Mouse (Mus musculus): ENCODE data around the gene Bpgm.
A peak's percentile ranks its signal among the peaks of the same experiment; 100 is the strongest.

Bpgm gene

DNA sequence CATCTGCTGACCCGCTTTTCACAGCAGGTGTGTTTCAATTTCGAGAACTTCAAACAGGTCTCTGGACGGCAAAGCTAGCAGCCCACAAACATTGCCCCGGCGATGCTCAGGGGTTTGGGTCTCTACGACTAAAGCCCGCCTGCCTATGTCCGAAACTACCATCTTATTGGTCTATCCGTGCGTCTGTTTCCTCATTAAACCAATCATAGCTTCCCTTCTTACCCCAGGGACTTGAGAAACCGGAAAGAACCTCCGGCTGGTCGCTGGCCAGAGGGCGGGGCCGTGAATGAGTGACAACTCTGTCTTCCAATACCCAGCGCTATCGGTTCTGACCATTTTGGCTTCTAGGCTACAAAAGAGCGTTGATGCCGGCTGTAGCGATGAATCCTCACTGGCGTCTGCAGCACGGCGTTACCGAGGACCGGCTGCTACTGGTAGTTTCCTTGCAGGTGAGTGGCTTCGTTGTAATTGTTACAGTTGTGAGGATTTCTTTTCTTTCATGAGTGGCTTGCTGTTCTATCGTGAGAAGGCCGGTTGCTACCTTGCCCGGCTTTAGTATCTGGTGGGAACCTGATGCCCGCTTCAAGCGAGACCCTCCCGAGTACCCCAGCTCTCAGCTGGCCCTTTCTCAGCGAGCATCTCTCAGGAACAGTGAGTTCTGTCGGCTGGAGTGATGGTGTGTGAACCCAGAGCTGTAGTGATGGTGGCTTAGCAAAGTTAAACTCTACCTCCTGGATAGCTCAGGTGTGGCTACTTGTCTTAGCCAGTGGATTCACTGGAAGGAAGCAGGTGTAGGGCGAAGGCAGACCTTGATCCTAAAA lies at the start of gene Bpgm:
Gene Bpgm, plus strand, starts transcription at position 234 of the 821 bp plus-strand sequence.
- DNase-seq: peak; percentile 98 to 99

GRCm38 (mm10) chr6:34439006-34439405 lies 37.0 kb upstream of the Bpgm start:
- no peak for DNase-seq

DNA sequence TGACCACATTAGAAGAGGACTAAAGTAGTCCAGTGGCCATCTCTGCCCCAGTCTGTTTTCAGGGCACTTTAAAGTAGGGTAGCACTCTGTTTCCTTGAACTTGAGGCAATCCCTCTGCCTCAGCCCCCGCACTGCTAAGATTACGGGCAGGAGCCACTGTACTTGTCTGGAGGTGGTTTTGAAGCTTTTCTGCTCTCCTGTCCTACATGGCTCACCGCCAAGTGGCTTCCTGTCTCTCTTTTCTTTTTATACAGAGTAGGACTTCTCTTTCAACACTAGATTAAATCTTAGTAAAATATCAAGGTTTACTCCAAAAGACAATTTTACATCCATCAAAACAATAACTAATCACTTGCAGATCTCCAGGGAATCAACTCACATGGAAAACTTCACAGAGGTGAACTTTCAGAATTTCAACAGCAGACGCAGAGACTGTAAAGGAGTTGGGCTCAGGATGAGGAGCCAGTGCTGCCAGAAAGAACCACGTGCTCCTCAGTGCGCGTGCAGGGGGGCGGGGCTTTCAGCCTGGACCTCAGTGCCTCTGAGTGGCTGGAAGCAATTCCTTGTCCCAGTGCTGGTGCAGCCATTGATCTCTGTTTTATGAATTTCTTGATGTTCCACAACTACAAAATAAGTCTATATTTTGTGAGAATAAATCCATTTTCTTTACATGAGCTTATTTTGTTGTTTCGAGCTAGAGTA lies 34.3 kb upstream of the Bpgm start:
- DNase-seq: peak; percentile 5 to 14

DNA sequence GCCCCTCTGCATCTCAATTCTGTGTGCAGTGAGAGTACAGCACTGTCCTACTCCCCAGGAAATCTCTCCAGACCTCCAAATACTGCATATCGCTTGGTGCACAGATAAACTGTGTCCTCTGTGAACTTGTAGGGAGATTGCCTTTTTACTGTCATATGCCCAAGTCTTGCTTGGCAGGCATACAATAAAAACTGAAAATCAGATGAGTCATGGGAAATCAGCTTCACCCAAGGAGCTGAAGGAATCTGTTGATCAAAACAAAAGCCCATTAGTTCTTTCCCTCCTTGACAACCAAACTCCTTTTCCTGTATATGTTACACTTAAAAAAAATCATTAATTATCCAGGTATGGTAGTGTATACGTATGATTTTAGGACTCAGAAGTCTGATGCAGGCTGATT lies 32.2 kb upstream of the Bpgm start:
- DNase-seq: no peak

DNA sequence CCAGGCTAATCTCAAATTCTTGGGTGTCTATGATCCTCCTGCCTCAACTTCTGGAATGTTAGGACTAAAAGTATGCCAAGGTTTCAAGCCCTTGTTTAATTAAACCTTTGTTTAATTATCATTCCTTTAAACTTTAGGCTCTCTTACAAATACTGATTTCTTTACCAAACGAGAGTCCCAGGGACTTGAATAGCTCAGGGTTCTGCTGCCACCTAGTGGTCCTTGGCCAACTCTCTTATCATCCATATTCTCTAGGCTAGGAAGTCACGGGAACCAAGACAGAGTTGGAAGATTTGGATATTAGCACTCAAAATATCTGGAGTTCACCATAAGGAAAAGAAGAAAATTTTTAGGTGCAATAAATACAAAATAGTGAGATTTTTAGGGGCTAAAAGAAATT lies 28.0 kb upstream of the Bpgm start:
- DNase-seq: peak; percentile 85 to 87

GRCm38 (mm10) chr6:34448696-34449095 lies 27.3 kb upstream of the Bpgm start:
- DNase-seq: no peak

DNA sequence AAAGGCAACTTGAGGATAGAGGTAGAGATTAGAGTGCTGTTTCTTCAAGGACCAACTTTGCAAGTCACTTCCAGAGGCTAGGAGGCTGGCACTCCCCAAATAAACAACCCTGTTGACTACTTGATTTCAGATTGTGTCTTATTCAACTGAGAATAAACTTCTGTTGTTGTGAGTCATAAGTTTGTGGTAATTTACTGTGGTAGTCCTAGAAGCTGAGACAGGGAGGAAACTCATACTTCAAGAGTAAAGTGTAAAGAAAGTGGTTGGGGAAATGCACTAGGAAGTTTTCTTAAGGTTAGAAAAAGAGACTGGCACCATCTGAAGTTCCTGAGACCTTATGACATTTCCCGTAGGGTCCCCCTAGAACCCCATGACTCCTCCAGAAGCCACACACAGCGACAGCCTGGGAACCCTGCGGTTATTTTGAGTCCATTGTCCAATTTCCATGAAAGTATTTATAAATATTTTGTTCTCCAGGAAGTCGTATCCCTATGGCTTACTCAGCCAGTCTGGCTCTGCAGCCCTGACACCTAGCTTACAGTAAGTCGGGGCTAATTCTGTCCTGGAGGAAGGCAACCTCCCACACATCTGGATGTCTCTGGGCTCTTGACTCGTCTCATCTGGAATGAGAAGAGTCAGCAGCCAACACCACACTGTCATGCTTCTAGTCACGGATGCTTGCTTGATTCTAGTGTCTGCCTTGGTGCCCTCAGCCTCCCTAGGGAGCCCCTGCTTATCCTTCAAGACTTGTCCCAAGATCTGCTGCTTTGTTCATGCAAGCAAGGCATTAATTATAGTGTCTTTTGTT lies 22.8 kb upstream of the Bpgm start:
- DNase-seq: peak; percentile 9 to 23

DNA sequence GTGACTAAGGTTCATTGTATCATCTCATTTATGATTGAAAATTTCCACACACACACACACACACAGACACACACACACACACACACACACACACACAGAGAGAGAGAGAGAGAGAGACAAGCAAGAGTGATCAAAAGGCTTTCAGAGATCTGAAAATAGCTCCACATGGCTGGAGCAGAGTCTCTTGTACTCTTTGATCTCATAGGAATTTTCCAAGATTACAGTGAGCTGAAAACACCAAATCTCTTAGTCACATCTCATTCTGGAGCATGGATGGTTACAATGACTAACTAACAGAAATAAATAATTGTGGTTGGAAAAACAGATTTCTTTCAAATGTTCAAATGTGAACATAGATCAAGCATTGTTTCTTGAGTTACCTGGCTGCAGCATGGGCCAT lies 16.6 kb upstream of the Bpgm start:
- DNase-seq: no peak

- DNase-seq: no peak
Measured at GRCm38 (mm10) chr6:34460651-34461050, 15.4 kb upstream of the Bpgm start.

GRCm38 (mm10) chr6:34463582-34463981 lies 12.4 kb upstream of the Bpgm start:
- DNase-seq: no peak

GRCm38 (mm10) chr6:34471434-34472110 lies 4.4 kb upstream of the Bpgm start:
- no peak for DNase-seq

DNA sequence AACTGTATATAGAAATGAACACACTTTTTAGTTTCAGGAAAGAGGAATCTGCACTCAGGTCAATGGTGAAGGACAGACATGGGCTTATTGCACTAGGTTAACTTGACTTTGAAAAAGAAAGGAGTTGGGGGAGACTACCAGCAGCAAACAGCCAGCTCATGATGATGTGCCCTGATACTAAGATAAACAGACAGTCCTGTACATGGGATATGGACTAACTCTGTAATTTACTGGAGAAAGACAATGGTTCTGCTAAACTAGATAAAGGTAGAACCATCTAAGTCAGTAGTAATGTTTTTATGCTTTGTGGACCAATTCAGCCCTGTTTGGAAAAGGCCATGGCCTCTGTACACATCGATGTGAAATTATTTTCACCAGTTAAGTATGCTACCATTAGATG lies 2.7 kb upstream of the Bpgm start:
- DNase-seq: no peak

DNA sequence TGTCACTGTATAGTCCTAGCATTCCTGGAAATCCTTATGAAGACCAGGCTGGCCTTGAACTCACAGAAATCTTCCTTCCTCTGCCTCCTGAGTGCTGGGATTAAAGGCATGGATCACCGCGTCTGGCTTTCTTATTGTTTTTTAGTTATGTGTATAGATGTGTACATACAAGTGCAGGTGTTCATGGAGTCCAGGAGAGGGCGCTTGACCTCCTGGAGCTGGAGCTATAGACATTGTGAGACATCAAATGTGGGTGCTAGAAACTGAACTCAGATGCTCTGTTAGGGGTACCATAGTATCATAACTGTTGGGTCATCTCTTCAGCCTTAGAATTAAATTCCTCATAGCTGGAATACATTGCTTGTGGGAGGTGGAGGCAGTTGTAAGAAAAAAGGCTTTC lies 2.0 kb upstream of the Bpgm start:
- DNase-seq: no peak

DNA sequence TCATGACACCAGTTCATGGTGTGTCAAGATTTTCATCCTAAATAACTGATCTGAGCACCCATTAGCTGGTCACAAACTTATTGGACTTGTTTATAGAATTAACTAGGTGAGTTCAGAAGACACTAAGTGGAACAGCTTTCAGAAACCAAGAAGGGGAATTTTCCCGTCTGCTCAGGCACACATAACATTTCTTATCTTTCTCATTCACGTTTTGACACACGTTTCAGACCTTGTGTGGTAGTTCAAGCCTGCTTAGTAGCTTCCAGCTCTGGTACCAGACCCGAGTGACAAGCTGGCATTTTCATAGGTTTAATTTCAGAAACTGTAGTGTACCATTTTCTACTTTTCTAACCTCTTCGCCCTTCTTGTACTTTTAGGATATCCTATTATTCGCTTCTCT lies 616 bp upstream of the Bpgm start:
- DNase-seq: no peak

- DNase-seq: no peak
Measured at GRCm38 (mm10) chr6:34478036-34478435, 2.0 kb downstream of the Bpgm start.

DNA sequence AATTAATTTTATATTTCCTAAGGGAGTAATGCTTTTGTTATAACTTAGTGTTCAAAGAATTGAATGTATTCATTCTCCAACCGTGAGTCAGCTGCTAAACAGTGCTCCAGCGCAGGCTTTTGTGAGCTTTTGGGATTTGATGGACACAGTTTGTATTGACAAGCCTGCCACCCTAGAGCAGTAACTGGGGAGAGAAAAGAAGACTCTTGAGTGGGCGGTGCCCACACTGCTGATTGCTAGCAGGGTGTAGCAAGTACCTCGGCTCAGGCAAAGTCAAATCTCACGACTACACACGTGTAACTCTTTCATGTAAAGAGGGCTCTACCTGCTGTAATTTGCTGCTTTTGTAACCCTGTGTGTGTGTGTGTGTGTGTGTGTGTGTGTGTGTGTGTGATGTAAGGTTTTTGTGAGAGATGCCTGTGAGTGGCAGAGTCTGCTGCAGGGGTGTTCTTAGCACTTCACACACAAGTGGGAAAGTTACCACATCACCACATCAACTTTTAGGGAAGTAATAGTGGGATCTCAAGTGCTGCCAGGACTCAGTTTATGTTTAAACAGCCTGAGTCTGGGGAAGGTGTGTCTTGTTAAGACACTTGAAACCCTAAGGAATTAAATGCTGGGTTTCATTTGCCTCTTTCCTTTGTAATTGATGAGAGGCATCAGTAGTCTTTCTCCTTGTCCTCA lies 2.8 kb downstream of the Bpgm start:
- peak in 1 of 2 experiments; percentile 27 for DNase-seq

DNA sequence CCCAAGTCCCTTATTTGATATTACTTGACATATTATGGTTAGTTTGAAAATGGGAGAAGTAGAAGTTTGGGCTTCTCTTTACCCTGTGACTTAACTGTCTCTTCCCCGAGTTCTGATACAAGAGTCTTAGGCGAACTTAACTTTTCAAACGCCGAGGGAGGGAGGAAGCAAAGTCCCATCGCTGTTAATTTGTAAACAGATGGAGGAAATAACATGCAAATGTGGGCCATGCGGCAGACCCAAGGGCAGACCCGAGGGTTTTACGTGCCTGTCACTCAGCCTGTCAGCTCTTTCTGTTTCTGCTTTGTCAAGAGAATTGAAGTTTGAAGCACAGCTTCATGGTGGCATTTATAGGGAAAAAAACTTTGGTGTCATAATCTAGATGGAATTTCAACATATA lies 3.5 kb downstream of the Bpgm start:
- DNase-seq: peak; percentile 25 to 56

DNA sequence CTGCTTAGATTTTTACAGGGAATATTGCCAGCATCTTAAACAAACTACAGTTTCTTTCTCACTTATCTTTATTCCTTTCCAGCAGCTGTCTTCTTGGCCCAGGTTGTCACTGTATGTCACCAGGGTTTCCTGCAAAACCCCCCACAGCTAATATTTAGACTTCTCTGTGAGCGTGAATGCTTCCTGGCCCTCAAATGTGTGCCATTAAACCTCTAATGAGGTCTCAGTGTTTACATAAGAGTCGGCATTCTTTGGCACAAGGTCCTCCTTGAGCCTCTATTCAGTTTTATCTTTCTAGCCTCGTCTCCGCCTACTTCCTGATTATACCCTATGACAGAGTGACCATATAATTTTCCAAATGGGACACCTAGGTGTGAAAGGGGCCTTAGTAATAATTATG lies 4.7 kb downstream of the Bpgm start:
- DNase-seq: no peak

- no peak for DNase-seq
Measured at GRCm38 (mm10) chr6:34481349-34481748, 5.3 kb downstream of the Bpgm start.

DNA sequence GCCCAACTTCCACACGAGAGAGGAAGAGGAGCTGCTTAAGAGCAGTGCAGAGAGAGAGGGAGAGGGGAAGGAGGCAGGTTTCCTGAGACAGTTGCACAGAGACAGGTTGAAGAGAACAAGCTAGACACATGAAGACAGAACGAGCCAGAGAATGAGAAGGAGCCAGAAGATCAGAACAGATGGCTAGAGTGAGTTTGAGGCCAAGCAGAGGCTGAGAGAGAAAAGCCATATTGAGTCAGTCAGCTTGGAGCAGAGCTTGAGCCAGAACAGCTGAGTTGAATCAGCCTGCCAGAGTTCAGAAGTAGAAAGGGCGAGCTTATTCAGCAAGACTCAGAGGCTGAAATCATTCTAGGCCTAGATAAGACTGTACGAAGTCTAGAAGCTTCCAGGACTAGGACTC lies 6.8 kb downstream of the Bpgm start:
- peak in 1 of 2 experiments; percentile 44 for DNase-seq

DNA sequence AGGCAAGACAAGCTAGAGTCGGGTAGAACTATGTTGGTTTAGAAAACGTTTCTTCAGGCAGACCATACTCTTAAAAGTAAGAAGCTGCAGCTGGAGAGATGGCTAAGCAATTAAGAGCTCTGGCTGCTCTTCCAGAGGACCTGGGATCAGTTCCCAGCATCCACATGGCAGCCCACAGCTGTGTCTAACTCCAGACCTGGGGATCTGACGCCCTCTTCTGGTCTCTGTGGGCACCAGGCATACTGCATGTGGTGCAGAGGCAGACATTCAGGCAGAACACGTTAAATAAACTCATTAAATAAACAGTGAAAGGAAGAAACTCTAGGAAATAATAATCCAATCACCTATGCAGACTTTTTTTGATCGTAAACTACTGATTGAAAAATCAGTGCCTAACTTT lies 7.4 kb downstream of the Bpgm start:
- DNase-seq: no peak

- no peak for DNase-seq
Measured at GRCm38 (mm10) chr6:34483811-34484210, 7.8 kb downstream of the Bpgm start.
